Mouse (Mus musculus) left cerebral cortex, postnatal 36 days (tissue): ENCODE results near the gene Lsmem1. TPM values are rescaled to one million over a fixed set of nuclear protein-coding genes. Genes with fewer than 3 reads are reported as not detected.
"Not testable (repeated sequence)": the region's sequence is repeated elsewhere in the genome, so short reads cannot be mapped to it uniquely, and the experiment has no call there.

Experiments used
- DNase-seq, 2 experiments: peaks; one replicate each; pipeline ENCODE4 v3.0.0; 2021 to 2022; ENCODE audit warnings: low spot score in 2 of 2, mixed read lengths in 1 of 2
- intact Hi-C: fragments of 180-260 bp; cut with DNase I; formaldehyde crosslinking; loops from one replicate; pipeline ENCODE4 v1.15.1; 2025
- total RNA-seq, 2 experiments: library from RNA; stranded (reverse); gene quantifications; 2 replicates each; pipeline ENCODE4 v1.2.3; 2021

The Lsmem1 gene
- total RNA-seq, 2 experiments from 2014 or later = 1.3 to 1.8 TPM

GRCm38 (mm10) chr12:40217776-40218175 is 18.5 kb upstream of the Lsmem1 start:
- intact Hi-C loops = no loop called here
- DNase-seq = no peak

GRCm38 (mm10) chr12:40214888-40215876 is 15.9 kb upstream of the Lsmem1 start:
- intact Hi-C loops = no loop called here
- no peak for DNase-seq

GRCm38 (mm10) chr12:40209049-40209448 is 9.8 kb upstream of the Lsmem1 start:
- intact Hi-C loops = no loop called here

GRCm38 (mm10) chr12:40207909-40208308 is 8.6 kb upstream of the Lsmem1 start:
- intact Hi-C loops = no loop called here
- DNase-seq = no peak

More at GRCm38 (mm10) chr12:40209049-40209448, 9.8 kb upstream of the Lsmem1 start:
- DNase-seq = no peak

- intact Hi-C loops = no loop called here
Observed at GRCm38 (mm10) chr12:40202161-40203035, 3.1 kb upstream of the Lsmem1 start.

GRCm38 (mm10) chr12:40200484-40201235 is 1.4 kb upstream of the Lsmem1 start:
- intact Hi-C loops = no loop called here
- no peak for DNase-seq

More at GRCm38 (mm10) chr12:40202161-40203035, 3.1 kb upstream of the Lsmem1 start:
- no peak for DNase-seq

GRCm38 (mm10) chr12:40199795-40200402 is 609 bp upstream of the Lsmem1 start:
- DNase-seq = peak; percentile 65 to 69
- intact Hi-C loops = no loop called here

GRCm38 (mm10) chr12:40198427-40198826 is 863 bp downstream of the Lsmem1 start:
- DNase-seq = no peak
- intact Hi-C loops = no loop called here

- no peak for DNase-seq
- intact Hi-C loops = no loop called here
Observed at GRCm38 (mm10) chr12:40198019-40198418, 1.3 kb downstream of the Lsmem1 start.

- no peak for DNase-seq
- intact Hi-C loops = no loop called here
Observed at GRCm38 (mm10) chr12:40197511-40197910, 1.8 kb downstream of the Lsmem1 start.

- no peak for DNase-seq
- intact Hi-C loops = no loop called here
Observed at GRCm38 (mm10) chr12:40185474-40185873, 13.8 kb downstream of the Lsmem1 start.

GRCm38 (mm10) chr12:40177089-40177488 is 22.2 kb downstream of the Lsmem1 start:
- intact Hi-C loops = no loop called here
- no peak for DNase-seq

GRCm38 (mm10) chr12:40176158-40176557 is 23.1 kb downstream of the Lsmem1 start:
- no peak for DNase-seq
- intact Hi-C loops = no loop called here

GRCm38 (mm10) chr12:40175171-40175570 is 24.1 kb downstream of the Lsmem1 start:
- DNase-seq, intact Hi-C loops: not testable (repeated sequence)

- intact Hi-C loops = no loop called here
Observed at GRCm38 (mm10) chr12:40171637-40172036, 27.7 kb downstream of the Lsmem1 start.

GRCm38 (mm10) chr12:40169675-40170074 is 29.6 kb downstream of the Lsmem1 start:
- DNase-seq = no peak

More at GRCm38 (mm10) chr12:40171637-40172036, 27.7 kb downstream of the Lsmem1 start:
- DNase-seq = no peak

GRCm38 (mm10) chr12:40164621-40165020 is 34.7 kb downstream of the Lsmem1 start:
- no peak for DNase-seq
- intact Hi-C loops = loop anchor here (1.0 kb wide), 2 partner anchors 82 to 655 kb away; no protein-coding TSS in a partner anchor

More at GRCm38 (mm10) chr12:40169675-40170074, 29.6 kb downstream of the Lsmem1 start:
- intact Hi-C loops = no loop called here

- DNase-seq = no peak
- intact Hi-C loops = no loop called here
Observed at GRCm38 (mm10) chr12:40160777-40161176, 38.5 kb downstream of the Lsmem1 start.

- no peak for DNase-seq
- intact Hi-C loops = no loop called here
Observed at GRCm38 (mm10) chr12:40154188-40154587, 45.1 kb downstream of the Lsmem1 start.
